Mouse (Mus musculus): ENCODE measurements around the gene A630095N17Rik. TPM values are rescaled to one million over a fixed set of nuclear protein-coding genes. Genes with fewer than 3 reads are reported as not detected.

Gene A630095N17Rik
- polyA plus RNA-seq, 1 experiment from 2014 or later: not detected

Small RNA genes lying within 50 kb of the gene (microRNA-seq; reads per million reads assigned to microRNA genes)
- not detected for gene Gm27943

Other genes starting within 250 kb of the A630095N17Rik start
- 13.1 and 13.3 TPM in 2 replicates for gene Nhej1, start 106.9 kb downstream of the A630095N17Rik start, polyA plus RNA-seq (2016; fragmentation: Nextera tagmentation; extraction: Ambion mirVana)
- gene Slc23a3, start 98.2 kb downstream of the A630095N17Rik start, polyA plus RNA-seq (2016; fragmentation: Nextera tagmentation; extraction: Ambion mirVana): 0.11 TPM in 1 of 2 replicates, not detected in the other
- 35.6 and 41.3 TPM in 2 replicates for gene Cnppd1, start 89.4 kb downstream of the A630095N17Rik start, polyA plus RNA-seq (2016; fragmentation: Nextera tagmentation; extraction: Ambion mirVana)
- gene Retreg2, start 89.3 kb downstream of the A630095N17Rik start, polyA plus RNA-seq (2016; fragmentation: Nextera tagmentation; extraction: Ambion mirVana): 31.5 and 35.3 TPM in 2 replicates
- 28.7 and 35.5 TPM in 2 replicates for gene Zfand2b, start 63.5 kb downstream of the A630095N17Rik start, polyA plus RNA-seq (2016; fragmentation: Nextera tagmentation; extraction: Ambion mirVana)
- 38.0 and 39.0 TPM in 2 replicates for gene Abcb6, start 51.7 kb downstream of the A630095N17Rik start, polyA plus RNA-seq (2016; fragmentation: Nextera tagmentation; extraction: Ambion mirVana)
- 22.0 and 24.8 TPM in 2 replicates for gene Ankzf1, start 40.0 kb downstream of the A630095N17Rik start, polyA plus RNA-seq (2016; fragmentation: Nextera tagmentation; extraction: Ambion mirVana)
- 19.1 and 23.9 TPM in 2 replicates for gene Atg9a, start 39.9 kb downstream of the A630095N17Rik start, polyA plus RNA-seq (2016; fragmentation: Nextera tagmentation; extraction: Ambion mirVana)
- gene Glb1l, start 21.3 kb downstream of the A630095N17Rik start, polyA plus RNA-seq (2016; fragmentation: Nextera tagmentation; extraction: Ambion mirVana): 10.3 and 12.8 TPM in 2 replicates
- 146 and 149 TPM in 2 replicates for gene Stk16, start 21.3 kb downstream of the A630095N17Rik start, polyA plus RNA-seq (2016; fragmentation: Nextera tagmentation; extraction: Ambion mirVana)
- gene Tuba4a, start 12.2 kb downstream of the A630095N17Rik start, polyA plus RNA-seq (2016; fragmentation: Nextera tagmentation; extraction: Ambion mirVana): 10.0 and 10.7 TPM in 2 replicates
- 23.8 and 29.9 TPM in 2 replicates for gene Dnajb2, start 4.3 kb upstream of the A630095N17Rik start, polyA plus RNA-seq (2016; fragmentation: Nextera tagmentation; extraction: Ambion mirVana)
- gene Ptprn, start 32.4 kb upstream of the A630095N17Rik start, polyA plus RNA-seq (2016; fragmentation: Nextera tagmentation; extraction: Ambion mirVana): 0.11 and 0.13 TPM in 2 replicates
- gene Resp18, start 46.3 kb upstream of the A630095N17Rik start, polyA plus RNA-seq (2016; fragmentation: Nextera tagmentation; extraction: Ambion mirVana): not detected in 2 replicates
- 117 and 132 TPM in 2 replicates for gene Dnpep, start 85.9 kb upstream of the A630095N17Rik start, polyA plus RNA-seq (2016; fragmentation: Nextera tagmentation; extraction: Ambion mirVana)
- gene Des, start 128.2 kb upstream of the A630095N17Rik start, polyA plus RNA-seq (2016; fragmentation: Nextera tagmentation; extraction: Ambion mirVana): 6.2 and 7.8 TPM in 2 replicates
- 45.7 and 49.6 TPM in 2 replicates for gene Speg, start 143.2 kb upstream of the A630095N17Rik start, polyA plus RNA-seq (2016; fragmentation: Nextera tagmentation; extraction: Ambion mirVana)
- gene Gmppa, start 203.8 kb upstream of the A630095N17Rik start, polyA plus RNA-seq (2016; fragmentation: Nextera tagmentation; extraction: Ambion mirVana): 50.4 and 61.7 TPM in 2 replicates
- gene Asic4, start 218.3 kb upstream of the A630095N17Rik start, polyA plus RNA-seq (2016; fragmentation: Nextera tagmentation; extraction: Ambion mirVana): 0.31 and 0.59 TPM in 2 replicates
- gene Chpf, start 247.2 kb upstream of the A630095N17Rik start, polyA plus RNA-seq (2016; fragmentation: Nextera tagmentation; extraction: Ambion mirVana): 23.7 and 28.8 TPM in 2 replicates
- gene Tmem198, start 247.4 kb upstream of the A630095N17Rik start, polyA plus RNA-seq (2016; fragmentation: Nextera tagmentation; extraction: Ambion mirVana): 0.35 and 0.69 TPM in 2 replicates

Measured in limb, embryonic 10.5 days (tissue).